Mouse (Mus musculus) testis, adult 2 months (tissue): ENCODE measurements around the gene Bloc1s1. TPM values are rescaled to one million over a fixed set of nuclear protein-coding genes. Genes with fewer than 3 reads are reported as not detected.

Experiments
- H3K27ac ChIP-seq: fragments of 200-500 bp; 2 replicates; pipeline ENCODE4 v1.5.1; 2012; ENCODE audit warnings: low read depth, low read length; ENCODE audit not compliant: control insufficient read depth, insufficient read depth
- H3K27me3 ChIP-seq: fragments of 200-500 bp; 2 replicates; pipeline ENCODE4 v1.6.1; 2012; ENCODE audit warnings: mild to moderate bottlenecking, low read length, moderate library complexity; ENCODE audit not compliant: control insufficient read depth, insufficient read depth
- H3K36me3 ChIP-seq: fragments of 200-500 bp; 2 replicates; pipeline ENCODE4 v1.6.1; 2012; ENCODE audit warnings: mild to moderate bottlenecking, low read length; ENCODE audit not compliant: control insufficient read depth, insufficient read depth
- H3K4me1 ChIP-seq: fragments of 200-500 bp; 2 replicates; pipeline ENCODE4 v1.6.1; 2012; ENCODE audit warnings: low read length; ENCODE audit not compliant: control insufficient read depth, insufficient read depth
- H3K4me3 ChIP-seq: fragments of 200-500 bp; 2 replicates; pipeline ENCODE4 v1.5.1; 2012; ENCODE audit warnings: low read depth, mild to moderate bottlenecking, low read length, moderate library complexity, mixed read lengths; ENCODE audit not compliant: control insufficient read depth
- CTCF ChIP-seq: fragments of 200-500 bp; IDR thresholded peaks from 2 replicates; pipeline ENCODE4 v1.5.1; 2012; ENCODE audit warnings: low read depth, mild to moderate bottlenecking, inconsistent platforms, low read length, moderate library complexity; ENCODE audit not compliant: control insufficient read depth, insufficient read depth, insufficient replicate concordance
- POLR2A ChIP-seq: fragments of 200-500 bp; IDR thresholded peaks from 2 replicates; pipeline ENCODE4 v1.6.1; 2012; ENCODE audit warnings: low read depth, mild to moderate bottlenecking, inconsistent platforms, low read length, moderate library complexity; ENCODE audit not compliant: control insufficient read depth
- polyA plus RNA-seq: library from polyadenylated mRNA; depleted of rRNA; stranded (reverse); fragments of >200 nt; gene quantifications from 2 replicates; pipeline ENCODE4 v1.2.3, GENCODE M21; 2012

Bloc1s1 gene
- polyA plus RNA-seq, 1 experiment: 97.9 TPM

DNA sequence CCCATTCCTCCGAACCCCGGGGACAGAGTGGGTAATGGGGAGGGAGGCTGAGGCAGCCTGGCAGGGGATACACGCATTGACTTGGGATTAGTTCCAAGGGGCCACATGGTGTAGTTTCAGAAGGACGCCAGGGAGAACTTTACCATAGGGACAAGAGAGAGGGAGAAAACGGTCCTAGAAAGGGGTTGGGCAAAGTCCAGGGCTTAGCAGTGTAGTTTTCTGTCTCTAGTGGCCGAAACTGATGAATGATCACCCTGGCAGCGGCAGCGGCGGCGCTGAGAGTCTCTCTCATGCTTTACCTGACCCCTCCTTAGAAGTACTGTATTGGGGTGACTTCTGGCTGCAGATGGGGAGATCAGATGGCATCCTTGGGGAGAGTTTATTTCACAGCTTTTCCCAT lies 34.5 kb upstream of the Bloc1s1 start:
- no peak overlapping the region for H3K27ac ChIP-seq

DNA sequence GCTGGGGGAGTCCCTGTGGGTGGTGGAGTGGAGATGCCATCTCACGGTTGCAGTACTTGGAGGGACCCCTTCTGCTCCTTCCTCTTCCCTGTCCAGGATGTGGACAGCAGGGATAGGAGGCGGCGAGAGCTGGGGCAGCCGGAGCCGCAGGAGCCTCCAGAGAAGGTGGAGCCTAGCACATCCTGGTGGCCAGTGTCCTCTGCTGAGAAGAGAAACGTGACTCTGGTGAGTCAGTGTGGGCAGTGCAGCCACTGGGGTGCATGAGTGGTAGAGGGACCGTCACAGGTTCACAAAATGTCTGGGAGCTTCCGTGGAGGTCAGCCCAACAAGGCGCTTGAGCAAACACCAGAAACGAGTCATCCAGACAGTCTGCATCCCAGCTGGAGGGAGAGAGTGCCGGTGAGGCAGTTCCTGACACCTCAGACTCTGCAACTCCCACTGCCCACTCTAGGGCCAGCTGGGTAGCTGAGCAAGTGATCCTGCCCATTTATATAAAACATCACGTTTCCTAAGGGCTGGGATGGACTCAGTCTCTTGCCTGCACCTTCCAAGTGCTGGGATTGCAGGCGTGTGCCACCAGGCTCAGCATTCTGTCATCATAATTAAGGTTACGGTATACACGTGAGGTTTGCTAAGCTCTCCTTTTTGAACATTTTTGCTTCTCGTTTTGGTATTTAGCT lies 26.5 kb upstream of the Bloc1s1 start:
- Histone ChIP-seq H3K36me3 (no peaks in the 10 kb centered on the region), H3K4me3 (peak overlapping the region; percentile 32; the same call in 1 of the 2 replicates), H3K27me3 (no peaks in the 10 kb centered on the region), H3K27ac (no peak overlapping the region), H3K4me1 (no peaks in the 10 kb centered on the region; the same call in 1 of the 2 replicates)
- TF ChIP-seq CTCF (no peak), POLR2A (no peak)

More for the DNA sequence above, 34.5 kb upstream of the Bloc1s1 start:
- H3K36me3 ChIP-seq: no peaks in the 10 kb centered on the region
- no peaks in the 10 kb centered on the region for H3K27me3 ChIP-seq
- TF ChIP-seq POLR2A (no peak), CTCF (no peak)
- peaks cover 3% of the 10 kb centered on the region; the same call in 1 of the 2 replicates for H3K4me1 ChIP-seq
- H3K4me3 ChIP-seq: no peak overlapping the region

DNA sequence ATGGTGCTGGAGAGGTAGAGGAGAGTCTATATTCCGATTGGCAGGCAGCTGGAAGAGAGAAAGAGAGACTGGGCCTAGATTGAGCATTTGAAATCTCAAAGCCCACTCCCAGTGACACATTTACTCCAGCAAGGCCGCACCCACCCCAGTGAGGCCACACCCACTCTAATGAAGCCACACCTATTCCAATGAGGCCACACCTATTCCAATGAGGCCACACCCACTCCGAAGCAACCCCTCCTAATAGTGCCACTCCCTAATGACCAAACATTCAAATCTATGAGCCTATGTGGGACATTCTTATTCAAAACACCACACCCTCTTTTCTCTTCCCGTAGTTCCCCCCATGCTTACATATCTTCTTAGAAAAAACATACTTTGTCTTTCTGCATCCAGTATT lies 23.7 kb upstream of the Bloc1s1 start:
- H3K36me3 ChIP-seq: no peaks in the 10 kb centered on the region
- TF ChIP-seq CTCF (no peak), POLR2A (no peak)
- no peak overlapping the region; the same call in 1 of the 2 replicates for H3K4me3 ChIP-seq
- H3K4me1 ChIP-seq: no peaks in the 10 kb centered on the region; the same call in 1 of the 2 replicates
- H3K27me3 ChIP-seq: no peaks in the 10 kb centered on the region
- H3K27ac ChIP-seq: 0 out of 2 replicates have a peak overlapping the region, but pooled peaks have one; percentile 37

DNA sequence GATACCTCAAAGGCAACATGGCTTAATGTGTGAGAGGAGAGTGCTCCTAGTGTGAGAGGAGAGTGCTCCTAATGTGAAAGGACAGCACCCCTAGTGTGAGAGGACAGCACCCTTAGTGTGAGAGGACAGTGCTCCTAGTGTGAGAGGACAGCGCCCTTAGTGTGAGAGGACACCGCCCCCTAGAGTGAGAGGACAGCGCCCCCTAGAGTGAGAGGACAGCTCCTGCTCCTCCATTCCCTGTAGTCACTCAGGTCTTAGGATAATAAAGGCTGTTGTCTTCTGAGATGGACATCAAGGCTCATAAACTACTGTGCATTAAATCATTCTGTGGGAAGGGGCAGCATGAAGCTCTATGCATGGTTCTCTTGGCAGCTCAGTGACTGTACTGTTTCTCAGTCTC lies 21.8 kb upstream of the Bloc1s1 start:
- Histone ChIP-seq H3K27ac (no peak overlapping the region), H3K4me1 (no peaks in the 10 kb centered on the region; the same call in 1 of the 2 replicates), H3K27me3 (no peaks in the 10 kb centered on the region), H3K4me3 (peak overlapping the region; percentile 79), H3K36me3 (no peaks in the 10 kb centered on the region)
- no peak for TF ChIP-seq POLR2A
- TF ChIP-seq CTCF: peak; percentile 80; the same call in 1 of the 2 replicates

DNA sequence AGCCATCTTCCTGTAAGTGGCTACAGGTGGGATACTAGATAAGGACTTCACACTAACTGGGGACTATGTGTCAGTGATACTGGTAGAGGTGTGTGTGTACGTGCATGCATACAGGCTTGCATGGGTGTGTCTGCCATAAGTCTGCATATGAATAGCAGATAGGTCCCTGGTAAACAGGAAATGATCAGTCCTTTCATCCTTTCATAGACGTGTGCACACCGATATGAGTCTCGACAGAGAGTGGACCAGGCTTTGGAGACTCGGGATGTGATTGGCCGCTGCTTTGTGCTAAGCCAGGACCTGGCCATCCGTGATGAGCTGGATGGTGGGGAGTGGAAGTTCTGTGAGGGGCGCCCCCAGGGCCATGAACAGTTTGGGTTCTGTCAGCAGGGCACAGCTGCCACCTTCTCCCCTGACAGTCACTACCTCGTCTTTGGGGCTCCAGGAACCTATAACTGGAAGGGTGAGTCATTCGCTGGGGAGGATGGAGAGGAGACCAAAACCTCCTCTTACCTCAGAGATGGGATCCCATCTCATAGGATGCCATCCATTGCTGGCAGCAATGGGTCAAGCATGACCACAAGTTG lies 16.7 kb upstream of the Bloc1s1 start:
- Histone ChIP-seq H3K27me3 (no peaks in the 10 kb centered on the region), H3K4me1 (no peaks in the 10 kb centered on the region; the same call in 1 of the 2 replicates), H3K36me3 (no peaks in the 10 kb centered on the region), H3K4me3 (no peak overlapping the region), H3K27ac (no peak overlapping the region)
- TF ChIP-seq POLR2A (no peak), CTCF (no peak)

DNA sequence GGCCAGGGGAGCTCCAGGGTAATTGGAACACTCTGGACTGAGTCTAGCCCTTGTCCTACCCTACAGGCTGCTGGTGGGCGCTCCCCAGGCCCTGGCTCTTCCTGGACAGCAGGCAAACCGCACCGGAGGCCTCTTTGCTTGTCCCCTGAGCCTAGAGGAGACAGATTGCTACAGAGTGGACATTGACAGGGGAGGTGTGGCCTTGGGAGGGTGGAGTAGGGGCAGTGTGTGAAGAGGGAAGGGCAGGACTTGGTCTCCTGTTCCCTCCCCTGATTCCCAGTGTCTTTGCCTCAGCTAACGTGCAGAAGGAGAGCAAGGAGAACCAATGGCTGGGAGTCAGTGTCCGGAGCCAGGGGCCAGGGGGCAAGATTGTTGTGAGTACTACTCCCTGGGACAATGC lies 15.1 kb upstream of the Bloc1s1 start:
- no peak overlapping the region for H3K27ac ChIP-seq
- 0 out of 2 replicates have a peak, but pooled peaks cover under 1% of the 10 kb centered on the region for H3K27me3 ChIP-seq
- TF ChIP-seq CTCF (no peak), POLR2A (no peak)
- H3K4me3 ChIP-seq: no peak overlapping the region
- H3K4me1 ChIP-seq: peaks cover 4% of the 10 kb centered on the region
- H3K36me3 ChIP-seq: no peaks in the 10 kb centered on the region

DNA sequence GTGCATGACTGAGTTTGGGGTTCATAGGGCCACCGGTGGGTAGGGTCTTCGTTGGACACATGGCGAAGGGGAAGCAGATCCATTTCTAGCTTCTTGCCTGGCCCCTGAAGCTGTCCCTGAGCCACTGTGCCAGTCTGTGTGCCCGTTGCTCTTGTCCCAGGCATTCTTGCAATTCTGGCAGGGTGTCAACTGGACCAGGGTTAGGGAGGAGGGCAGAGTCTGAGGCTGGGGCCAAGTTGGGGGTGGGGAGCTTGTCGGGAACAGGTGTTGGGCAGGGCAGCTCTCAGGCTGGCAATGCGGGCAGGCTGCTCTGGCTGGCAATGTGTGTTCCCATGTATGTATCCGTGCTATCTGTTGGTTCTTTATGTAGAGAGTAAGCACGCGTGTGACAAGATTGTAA lies 14.6 kb upstream of the Bloc1s1 start:
- H3K36me3 ChIP-seq: no peaks in the 10 kb centered on the region
- H3K27ac ChIP-seq: no peak overlapping the region
- TF ChIP-seq POLR2A: no peak
- TF ChIP-seq CTCF: no peak
- peaks cover 7% of the 10 kb centered on the region for H3K4me1 ChIP-seq
- 0 out of 2 replicates have a peak, but pooled peaks cover 2% of the 10 kb centered on the region for H3K27me3 ChIP-seq
- no peak overlapping the region for H3K4me3 ChIP-seq
